Mouse (Mus musculus): ENCODE measurements around the gene Gucy1b1. TPM values are rescaled to one million over a fixed set of nuclear protein-coding genes. Genes with fewer than 3 reads are reported as not detected.

The Gucy1b1 gene
- polyA plus RNA-seq, 1 experiment from 2014 or later, result 44.0 TPM

DNA sequence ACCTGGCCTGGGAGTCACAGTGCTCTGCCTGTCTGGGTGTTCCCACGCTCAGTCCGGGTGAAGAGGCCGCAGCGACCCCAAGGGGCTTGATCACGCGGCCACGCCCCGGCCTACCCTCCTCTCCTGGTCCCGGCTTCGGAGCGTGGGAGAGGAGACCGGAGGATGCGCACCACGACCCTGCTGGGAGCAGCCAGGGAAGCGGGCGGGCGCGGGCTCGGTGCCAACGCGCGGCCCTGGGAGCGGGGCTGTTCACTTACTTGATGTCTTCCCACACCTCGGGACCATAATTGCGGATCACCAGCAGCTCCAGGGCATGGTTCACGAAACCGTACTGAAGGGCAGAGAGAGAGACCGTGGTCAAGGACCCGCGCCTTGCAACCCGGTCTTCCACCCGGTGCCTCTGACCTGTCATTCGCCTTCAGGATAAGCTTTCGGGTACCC is 728 bp downstream of the Gucy1b1 start:
- Histone ChIP-seq H3K4me2 (peak overlapping the region; percentile 91), H3K9me3 (replicated peaks; ENCODE audit: control insufficient read depth, low read length) (no peaks in the 10 kb centered on the region), H3K36me3 (ENCODE audit: control insufficient read depth, insufficient read depth, low read length) (no peaks in the 10 kb centered on the region), H3K27me3 (ENCODE audit: control insufficient read depth, insufficient read depth, low read length) (no peaks in the 10 kb centered on the region), H3K9ac (ENCODE audit: low read depth, low read length) (peak overlapping the region; percentile 82), H3K4me3 (ENCODE audit: low read depth, low read length) (peak overlapping the region; percentile 69), H3K27ac (ENCODE audit: low read depth, low read length) (peak overlapping the region; percentile 79; the same call in 1 of the 2 replicates), H3K4me1 (ENCODE audit: control insufficient read depth, insufficient read depth, low read length) (peaks cover 14% of the 10 kb centered on the region)
- WGBS (ENCODE audit: insufficient replicate concordance), result under 1% methylated on average over 34 of the region's 34 CpGs
- ATAC-seq (replicated peaks; ENCODE audit: insufficient number of reproducible peaks, low FRiP score, low TSS enrichment), result peak; percentile 52; the same call in 1 of the 2 replicates

- WGBS (ENCODE audit: insufficient replicate concordance), result 66% methylated on average over 5 of the region's 5 CpGs
- ATAC-seq (replicated peaks; ENCODE audit: insufficient number of reproducible peaks, low FRiP score, low TSS enrichment), result no peak
- Histone ChIP-seq H3K9ac (ENCODE audit: low read depth, low read length) (no peak overlapping the region), H3K27ac (ENCODE audit: low read depth, low read length) (no peak overlapping the region), H3K4me3 (ENCODE audit: low read depth, low read length) (no peak overlapping the region), H3K27me3 (ENCODE audit: control insufficient read depth, insufficient read depth, low read length) (no peaks in the 10 kb centered on the region), H3K4me2 (no peak overlapping the region), H3K36me3 (ENCODE audit: control insufficient read depth, insufficient read depth, low read length) (no peaks in the 10 kb centered on the region), H3K4me1 (ENCODE audit: control insufficient read depth, insufficient read depth, low read length) (peaks cover 26% of the 10 kb centered on the region), H3K9me3 (replicated peaks; ENCODE audit: control insufficient read depth, low read length) (no peaks in the 10 kb centered on the region)
Measured at GRCm38 (mm10) chr3:82067830-82068229, 6.7 kb downstream of the Gucy1b1 start.

DNA sequence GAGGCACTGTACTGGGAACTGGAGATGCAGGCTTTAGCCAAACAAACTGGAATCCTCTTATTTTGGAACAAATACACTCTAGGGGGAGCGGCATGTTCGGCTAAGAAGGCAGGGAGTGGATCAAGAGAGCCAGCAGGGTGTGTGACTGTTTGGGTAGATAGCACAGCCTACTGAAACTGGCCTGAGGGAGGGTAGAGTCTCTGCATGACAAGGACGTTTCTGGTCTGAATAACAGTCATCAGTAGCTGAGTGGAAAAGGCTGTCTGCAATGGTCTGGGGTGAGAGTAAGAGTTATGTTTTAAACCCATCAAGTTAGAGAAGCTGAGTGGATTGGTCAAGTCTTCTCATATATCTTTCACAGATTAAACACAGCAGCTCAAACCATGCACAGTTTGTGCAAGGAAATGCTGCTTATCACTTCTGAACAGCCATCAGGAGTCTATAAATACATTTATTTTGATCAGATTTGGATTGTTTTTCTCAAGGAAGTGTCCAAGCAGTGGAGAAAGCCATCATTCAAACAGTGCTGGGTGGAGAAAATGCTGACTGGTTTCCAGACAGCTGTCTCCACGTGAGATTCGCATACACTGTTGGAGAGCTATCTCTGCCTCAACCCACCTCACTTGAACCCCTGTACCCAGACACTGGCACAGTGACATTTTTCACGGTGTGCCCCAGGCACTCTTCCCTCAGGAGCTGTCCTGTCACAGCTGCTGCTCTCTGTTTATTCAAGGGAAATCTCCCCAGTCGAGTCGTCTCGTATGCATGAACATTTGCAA is 12.9 kb downstream of the Gucy1b1 start:
- Histone ChIP-seq H3K27ac (ENCODE audit: low read depth, low read length) (peak overlapping the region; percentile 36), H3K4me1 (ENCODE audit: control insufficient read depth, insufficient read depth, low read length) (peaks cover 24% of the 10 kb centered on the region), H3K9ac (ENCODE audit: low read depth, low read length) (no peak overlapping the region), H3K4me3 (ENCODE audit: low read depth, low read length) (no peak overlapping the region), H3K36me3 (ENCODE audit: control insufficient read depth, insufficient read depth, low read length) (no peaks in the 10 kb centered on the region), H3K27me3 (ENCODE audit: control insufficient read depth, insufficient read depth, low read length) (no peaks in the 10 kb centered on the region), H3K4me2 (no peak overlapping the region), H3K9me3 (replicated peaks; ENCODE audit: control insufficient read depth, low read length) (no peaks in the 10 kb centered on the region)
- ATAC-seq (replicated peaks; ENCODE audit: insufficient number of reproducible peaks, low FRiP score, low TSS enrichment), result no peak
- WGBS (ENCODE audit: insufficient replicate concordance), result 21% methylated on average over 9 of the region's 9 CpGs

- Histone ChIP-seq H3K4me3 (ENCODE audit: low read depth, low read length) (no peak overlapping the region), H3K4me1 (ENCODE audit: control insufficient read depth, insufficient read depth, low read length) (peaks cover 14% of the 10 kb centered on the region)
Measured at GRCm38 (mm10) chr3:82057201-82057600, 17.3 kb downstream of the Gucy1b1 start.

GRCm38 (mm10) chr3:82054283-82054974 is 20.1 kb downstream of the Gucy1b1 start:
- ATAC-seq (replicated peaks; ENCODE audit: insufficient number of reproducible peaks, low FRiP score, low TSS enrichment), result no peak
- Histone ChIP-seq H3K4me3 (ENCODE audit: low read depth, low read length) (no peak overlapping the region), H3K4me2 (no peak overlapping the region), H3K4me1 (ENCODE audit: control insufficient read depth, insufficient read depth, low read length) (peaks cover 11% of the 10 kb centered on the region), H3K27ac (ENCODE audit: low read depth, low read length) (no peak overlapping the region), H3K36me3 (ENCODE audit: control insufficient read depth, insufficient read depth, low read length) (no peaks in the 10 kb centered on the region), H3K9me3 (replicated peaks; ENCODE audit: control insufficient read depth, low read length) (no peaks in the 10 kb centered on the region), H3K27me3 (ENCODE audit: control insufficient read depth, insufficient read depth, low read length) (no peaks in the 10 kb centered on the region), H3K9ac (ENCODE audit: low read depth, low read length) (no peak overlapping the region)
- WGBS (ENCODE audit: insufficient replicate concordance), result 21% methylated on average over 5 of the region's 5 CpGs

More at GRCm38 (mm10) chr3:82057201-82057600, 17.3 kb downstream of the Gucy1b1 start:
- WGBS (ENCODE audit: insufficient replicate concordance), result 21% methylated on average over 5 of the region's 5 CpGs
- Histone ChIP-seq H3K36me3 (ENCODE audit: control insufficient read depth, insufficient read depth, low read length) (no peaks in the 10 kb centered on the region), H3K27me3 (ENCODE audit: control insufficient read depth, insufficient read depth, low read length) (no peaks in the 10 kb centered on the region), H3K9ac (ENCODE audit: low read depth, low read length) (no peak overlapping the region), H3K27ac (ENCODE audit: low read depth, low read length) (peak overlapping the region; percentile 62), H3K9me3 (replicated peaks; ENCODE audit: control insufficient read depth, low read length) (no peaks in the 10 kb centered on the region), H3K4me2 (no peak overlapping the region)
- ATAC-seq (replicated peaks; ENCODE audit: insufficient number of reproducible peaks, low FRiP score, low TSS enrichment), result no peak

GRCm38 (mm10) chr3:82052029-82052428 is 22.5 kb downstream of the Gucy1b1 start:
- ATAC-seq (replicated peaks; ENCODE audit: insufficient number of reproducible peaks, low FRiP score, low TSS enrichment), result no peak
- no peak overlapping the region for H3K27ac ChIP-seq (ENCODE audit: low read depth, low read length)
- 51% methylated on average over 2 of the region's 2 CpGs for WGBS (ENCODE audit: insufficient replicate concordance)

DNA sequence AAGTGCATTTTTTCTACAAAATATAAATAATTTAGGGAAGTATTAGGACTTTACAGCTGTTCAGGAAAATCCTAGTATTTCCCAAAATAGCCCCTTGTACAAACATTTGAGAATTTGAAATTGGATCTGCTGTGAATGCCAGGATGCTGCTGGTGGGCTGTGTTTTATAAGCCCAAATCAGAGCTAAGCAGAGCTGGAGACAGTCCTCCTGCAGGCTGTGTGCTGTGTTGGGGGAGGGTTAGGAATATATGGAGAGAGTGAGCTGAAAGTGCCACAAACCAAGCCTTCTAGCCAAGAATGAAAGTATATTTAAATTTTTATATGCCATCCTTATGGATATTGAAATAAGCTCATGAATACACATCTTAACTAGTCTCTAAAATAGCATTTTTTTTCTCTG is 23.0 kb downstream of the Gucy1b1 start:
- Histone ChIP-seq H3K9ac (ENCODE audit: low read depth, low read length) (no peak overlapping the region), H3K4me2 (no peak overlapping the region), H3K4me3 (ENCODE audit: low read depth, low read length) (no peak overlapping the region), H3K27me3 (ENCODE audit: control insufficient read depth, insufficient read depth, low read length) (no peaks in the 10 kb centered on the region), H3K4me1 (ENCODE audit: control insufficient read depth, insufficient read depth, low read length) (peaks cover 11% of the 10 kb centered on the region), H3K9me3 (replicated peaks; ENCODE audit: control insufficient read depth, low read length) (no peaks in the 10 kb centered on the region), H3K27ac (ENCODE audit: low read depth, low read length) (no peak overlapping the region), H3K36me3 (ENCODE audit: control insufficient read depth, insufficient read depth, low read length) (no peaks in the 10 kb centered on the region; the same call in 1 of the 2 replicates)
- no peak for ATAC-seq (replicated peaks; ENCODE audit: insufficient number of reproducible peaks, low FRiP score, low TSS enrichment)

More at GRCm38 (mm10) chr3:82052029-82052428, 22.5 kb downstream of the Gucy1b1 start:
- H3K4me1 ChIP-seq (ENCODE audit: control insufficient read depth, insufficient read depth, low read length), result peaks cover 11% of the 10 kb centered on the region
- H3K36me3 ChIP-seq (ENCODE audit: control insufficient read depth, insufficient read depth, low read length), result no peaks in the 10 kb centered on the region
- no peaks in the 10 kb centered on the region for H3K27me3 ChIP-seq (ENCODE audit: control insufficient read depth, insufficient read depth, low read length)
- no peak overlapping the region for H3K4me2 ChIP-seq
- H3K9me3 ChIP-seq (replicated peaks; ENCODE audit: control insufficient read depth, low read length), result no peaks in the 10 kb centered on the region
- H3K4me3 ChIP-seq (ENCODE audit: low read depth, low read length), result no peak overlapping the region
- no peak overlapping the region for H3K9ac ChIP-seq (ENCODE audit: low read depth, low read length)

GRCm38 (mm10) chr3:82048681-82049080 is 25.8 kb downstream of the Gucy1b1 start:
- ATAC-seq (replicated peaks; ENCODE audit: insufficient number of reproducible peaks, low FRiP score, low TSS enrichment), result no peak
- peaks cover 6% of the 10 kb centered on the region; the same call in 1 of the 2 replicates for H3K4me1 ChIP-seq (ENCODE audit: control insufficient read depth, insufficient read depth, low read length)
- no peak overlapping the region for H3K4me3 ChIP-seq (ENCODE audit: low read depth, low read length)
- H3K9me3 ChIP-seq (replicated peaks; ENCODE audit: control insufficient read depth, low read length), result no peaks in the 10 kb centered on the region
- no peak overlapping the region for H3K9ac ChIP-seq (ENCODE audit: low read depth, low read length)
- WGBS (ENCODE audit: insufficient replicate concordance), result 57% methylated on average over 7 of the region's 7 CpGs
- no peaks in the 10 kb centered on the region for H3K27me3 ChIP-seq (ENCODE audit: control insufficient read depth, insufficient read depth, low read length)
- no peak overlapping the region for H3K27ac ChIP-seq (ENCODE audit: low read depth, low read length)
- no peaks in the 10 kb centered on the region; the same call in 1 of the 2 replicates for H3K36me3 ChIP-seq (ENCODE audit: control insufficient read depth, insufficient read depth, low read length)
- H3K4me2 ChIP-seq, result no peak overlapping the region

All from heart, embryonic 11.5 days (tissue).